Mouse (Mus musculus) midbrain, embryonic 11.5 days (tissue): Measurements from ENCODE around the gene Slc4a1. TPM values are rescaled to one million over a fixed set of nuclear protein-coding genes. Genes with fewer than 3 reads are reported as not detected.

Experiments used
- ATAC-seq: fragments of 200-750 bp; cut with Nextera tagmentation; 2 replicates; pipeline ENCODE4 v1.8.0; 2017; ENCODE audit warnings: moderate TSS enrichment, moderate library complexity; ENCODE audit not compliant: low FRiP score
- DNase-seq: peaks from one replicate; pipeline ENCODE4 v3.0.0; 2015; ENCODE audit warnings: low spot score; ENCODE audit errors: missing footprints
- H3K27ac ChIP-seq: fragments of 300-500 bp; sonication (generic); 2 replicates; pipeline ENCODE4 v1.5.1; 2014; ENCODE audit warnings: low read depth, low read length
- H3K27me3 ChIP-seq: fragments of 300-500 bp; sonication (generic); 2 replicates; pipeline ENCODE4 v1.6.1; 2014; ENCODE audit warnings: mild to moderate bottlenecking, low read length, moderate library complexity, mixed read lengths; ENCODE audit not compliant: control insufficient read depth, insufficient read depth
- H3K36me3 ChIP-seq: fragments of 300-500 bp; sonication (generic); 2 replicates; pipeline ENCODE4 v1.6.1; 2014; ENCODE audit warnings: mild to moderate bottlenecking, low read length, moderate library complexity, mixed read lengths; ENCODE audit not compliant: control insufficient read depth, insufficient read depth
- H3K4me1 ChIP-seq: fragments of 300-500 bp; sonication (generic); 2 replicates; pipeline ENCODE4 v1.6.1; 2014; ENCODE audit warnings: low read length; ENCODE audit not compliant: control insufficient read depth, insufficient read depth
- H3K4me2 ChIP-seq: fragments of 300-500 bp; sonication (generic); 2 replicates; pipeline ENCODE4 v1.6.1; 2014; ENCODE audit warnings: mild to moderate bottlenecking, moderate library complexity
- H3K4me3 ChIP-seq: fragments of 300-500 bp; sonication (generic); 2 replicates; pipeline ENCODE4 v1.5.1; 2014; ENCODE audit warnings: low read depth, low read length
- H3K9ac ChIP-seq: fragments of 300-500 bp; sonication (generic); 2 replicates; pipeline ENCODE4 v1.6.1; 2014; ENCODE audit warnings: low read length
- H3K9me3 ChIP-seq: fragments of 300-500 bp; sonication (generic); 2 replicates; pipeline ENCODE4 v1.6.1; 2016; ENCODE audit warnings: low read length; ENCODE audit not compliant: control insufficient read depth
- WGBS: fragments of 180-500 bp; shearing (Covaris S2); extraction: QIAGEN DNeasy Blood & Tissue Kit; methylation state at CpG from one replicate; pipeline ENCODE4 v1.1.7; 2014; 5-methylcytosine and 5-hydroxymethylcytosine counted together
- polyA plus RNA-seq: library from polyadenylated mRNA; unstranded; fragments of >200 nt; fragmentation: Nextera tagmentation; extraction: Ambion mirVana; gene quantifications from 2 replicates; pipeline ENCODE4 v1.2.1, GENCODE M21; 2014

Gene Slc4a1
- polyA plus RNA-seq, 1 experiment from 2014 or later, result 30.6 TPM

DNA sequence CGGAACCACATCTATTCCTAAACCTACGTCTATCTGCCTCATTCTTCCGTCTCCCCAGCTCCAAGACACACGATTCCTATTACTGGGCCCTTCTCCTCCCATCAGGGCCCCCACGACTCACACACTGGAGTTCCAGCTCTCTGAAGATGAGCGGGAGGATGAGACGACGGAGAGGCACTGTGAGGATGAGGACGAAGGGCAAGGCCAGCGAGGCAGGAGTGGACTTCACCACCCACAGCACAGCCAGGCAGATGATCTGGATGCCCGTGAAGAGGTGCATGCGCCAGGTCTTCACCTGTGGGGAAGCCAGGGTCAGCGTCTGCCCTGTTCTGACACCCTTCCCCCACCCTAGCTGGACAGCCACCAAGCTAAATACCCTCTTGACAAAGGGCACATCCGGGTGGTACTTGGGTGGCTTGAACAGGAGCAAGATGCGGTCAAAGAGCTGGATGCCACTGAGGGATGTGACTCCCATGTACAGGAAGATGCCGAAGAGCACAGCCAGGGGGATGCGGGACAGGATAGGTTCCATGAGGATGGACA, 15.0 kb downstream of the Slc4a1 start:
- Histone ChIP-seq H3K4me1 (no peaks in the 10 kb centered on the region), H3K9ac (no peak overlapping the region), H3K4me3 (no peak overlapping the region), H3K36me3 (no peaks in the 10 kb centered on the region), H3K27ac (no peak overlapping the region), H3K9me3 (no peaks in the 10 kb centered on the region), H3K27me3 (no peaks in the 10 kb centered on the region), H3K4me2 (no peak overlapping the region)
- WGBS, result 89% methylated on average over 17 of the region's 17 CpGs
- DNase-seq (no peak), ATAC-seq (no peak)

DNA sequence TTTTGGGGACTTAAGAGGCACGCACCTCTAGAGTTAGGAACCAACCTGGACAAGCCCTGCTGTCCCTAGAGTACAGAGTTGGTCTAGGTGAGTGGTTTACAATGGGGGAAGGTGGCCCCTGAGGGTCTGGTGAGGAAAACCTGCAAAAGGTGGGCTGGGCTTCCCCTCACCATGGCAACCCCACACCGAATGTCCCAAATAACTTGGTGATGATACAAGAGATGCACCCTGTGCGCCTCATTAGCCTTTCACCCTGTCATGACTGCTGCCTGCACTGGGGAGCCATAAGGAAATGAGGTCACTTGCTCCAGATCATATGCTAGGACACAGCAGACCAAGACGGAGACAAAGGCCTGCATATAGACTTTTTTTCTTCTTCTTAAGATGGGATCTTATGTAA, 15.6 kb downstream of the Slc4a1 start:
- Histone ChIP-seq H3K36me3 (no peaks in the 10 kb centered on the region), H3K9ac (no peak overlapping the region), H3K4me1 (no peaks in the 10 kb centered on the region), H3K4me3 (no peak overlapping the region), H3K27me3 (no peaks in the 10 kb centered on the region), H3K9me3 (no peaks in the 10 kb centered on the region), H3K4me2 (no peak overlapping the region), H3K27ac (no peak overlapping the region)
- WGBS, result 82% methylated on average over 4 of the region's 4 CpGs
- ATAC-seq (no peak), DNase-seq (no peak)

DNA sequence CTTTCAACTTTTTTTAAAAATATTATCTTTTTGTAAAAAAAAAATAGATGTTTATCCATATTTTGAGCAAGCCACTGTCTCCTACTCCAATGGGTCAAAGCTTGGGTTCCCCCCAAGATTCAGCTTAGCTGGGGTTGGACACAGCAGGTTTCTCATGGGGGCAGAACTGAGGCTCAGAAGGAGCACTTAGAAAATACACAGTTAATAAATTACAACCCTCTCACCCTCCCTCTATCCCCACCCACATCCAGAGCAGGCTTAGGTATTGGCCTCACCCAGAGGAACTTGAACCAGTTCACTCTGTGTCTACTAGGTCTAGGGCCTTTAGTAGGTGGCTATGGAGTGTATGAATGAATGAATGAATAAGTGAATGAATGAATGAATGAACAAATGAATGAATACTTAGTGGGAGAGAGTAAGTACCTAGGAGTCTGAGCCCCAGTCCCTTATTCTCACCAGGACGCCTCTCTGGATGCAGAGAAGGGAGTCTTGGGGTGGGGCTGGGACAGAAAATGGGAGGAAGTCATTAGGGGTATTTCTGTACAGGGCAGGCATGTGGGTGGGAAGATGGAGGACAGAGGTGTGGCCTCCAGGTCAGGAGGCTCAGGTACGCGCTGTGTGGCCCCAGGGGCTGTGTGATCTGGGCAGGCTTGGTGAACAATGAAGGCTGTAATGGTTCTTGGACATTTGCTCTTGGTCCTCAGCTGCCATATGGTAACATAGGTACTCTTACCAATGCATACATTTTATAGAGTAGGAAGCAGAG, 16.6 kb downstream of the Slc4a1 start:
- DNase-seq (no peak), ATAC-seq (no peak)
- Histone ChIP-seq H3K27me3 (no peaks in the 10 kb centered on the region), H3K4me1 (no peaks in the 10 kb centered on the region), H3K9me3 (no peaks in the 10 kb centered on the region), H3K4me2 (no peak overlapping the region), H3K4me3 (no peak overlapping the region), H3K9ac (no peak overlapping the region), H3K36me3 (no peaks in the 10 kb centered on the region), H3K27ac (no peak overlapping the region)
- 86% methylated on average over 3 of the region's 3 CpGs for WGBS

DNA sequence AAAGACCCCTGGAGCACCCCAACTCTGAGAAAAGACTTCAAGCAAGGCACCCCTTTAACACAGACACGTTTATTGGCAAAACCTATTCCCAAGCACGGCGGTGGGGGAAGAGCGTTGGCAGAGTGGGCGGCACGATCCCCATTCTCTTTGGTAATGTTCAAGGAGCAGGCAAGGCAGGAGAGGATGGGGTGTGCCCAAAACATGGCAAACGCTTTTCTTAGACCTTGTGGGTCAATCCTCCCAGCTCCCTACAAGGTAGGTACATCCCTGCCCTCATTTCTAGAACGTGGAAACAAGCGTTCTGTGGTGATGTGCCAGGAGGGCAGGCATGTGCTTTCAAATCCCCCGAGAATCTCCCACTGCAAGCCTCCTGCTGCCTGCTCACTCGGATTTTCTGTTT, 17.2 kb downstream of the Slc4a1 start:
- H3K4me3 ChIP-seq, result no peak overlapping the region
- DNase-seq (no peak), ATAC-seq (no peak)
- no peak overlapping the region for H3K9ac ChIP-seq
- H3K27me3 ChIP-seq, result no peaks in the 10 kb centered on the region
- H3K4me1 ChIP-seq, result no peaks in the 10 kb centered on the region
- H3K36me3 ChIP-seq, result no peaks in the 10 kb centered on the region
- H3K27ac ChIP-seq, result no peak overlapping the region
- H3K4me2 ChIP-seq, result no peak overlapping the region
- H3K9me3 ChIP-seq, result no peaks in the 10 kb centered on the region
- 86% methylated on average over 11 of the region's 11 CpGs for WGBS

DNA sequence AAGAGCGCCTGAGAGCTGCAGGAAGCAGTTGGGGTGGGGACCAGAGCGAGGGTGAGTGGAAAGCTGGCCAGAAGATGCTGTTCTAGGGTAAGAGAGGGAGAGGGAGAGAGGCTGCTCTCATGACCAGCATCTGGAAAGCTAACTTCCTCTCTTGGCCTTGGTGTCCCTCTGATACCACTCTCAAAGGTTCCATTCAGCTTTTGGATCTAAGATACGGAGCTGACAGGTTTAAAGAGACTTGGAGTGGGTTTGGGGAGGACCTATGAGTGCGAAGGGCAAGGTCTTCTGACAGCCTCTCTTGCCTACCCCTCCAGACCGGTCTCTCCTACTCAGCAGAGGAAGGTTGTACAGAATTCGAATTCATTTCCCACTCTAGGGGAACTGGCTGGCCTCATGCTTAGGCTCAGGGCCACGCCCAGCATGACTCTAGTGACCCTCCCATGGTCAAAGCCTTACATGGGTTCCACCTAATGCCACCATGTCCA, 17.9 kb downstream of the Slc4a1 start:
- 87% methylated on average over 7 of the region's 7 CpGs for WGBS

GRCm38 (mm10) chr11:102347683-102348082, 18.3 kb downstream of the Slc4a1 start:
- WGBS, result 60% methylated on average over 5 of the region's 5 CpGs
- Histone ChIP-seq H3K27ac (no peak overlapping the region), H3K4me2 (no peak overlapping the region), H3K36me3 (no peaks in the 10 kb centered on the region), H3K9me3 (no peaks in the 10 kb centered on the region), H3K27me3 (no peaks in the 10 kb centered on the region), H3K4me3 (no peak overlapping the region), H3K9ac (no peak overlapping the region), H3K4me1 (no peaks in the 10 kb centered on the region)
- DNase-seq (no peak), ATAC-seq (no peak)

More for the DNA sequence above, 17.9 kb downstream of the Slc4a1 start:
- ATAC-seq (no peak), DNase-seq (no peak)
- H3K27me3 ChIP-seq, result no peaks in the 10 kb centered on the region
- H3K9me3 ChIP-seq, result no peaks in the 10 kb centered on the region
- H3K4me3 ChIP-seq, result no peak overlapping the region
- H3K4me1 ChIP-seq, result no peaks in the 10 kb centered on the region
- no peaks in the 10 kb centered on the region for H3K36me3 ChIP-seq
- H3K27ac ChIP-seq, result no peak overlapping the region
- H3K9ac ChIP-seq, result no peak overlapping the region
- H3K4me2 ChIP-seq, result no peak overlapping the region

- ATAC-seq, result no peak
- Histone ChIP-seq H3K27me3 (no peaks in the 10 kb centered on the region), H3K4me1 (no peaks in the 10 kb centered on the region), H3K9me3 (no peaks in the 10 kb centered on the region), H3K36me3 (no peaks in the 10 kb centered on the region), H3K27ac (no peak overlapping the region), H3K4me3 (no peak overlapping the region), H3K9ac (no peak overlapping the region), H3K4me2 (no peak overlapping the region)
- no peak for DNase-seq
- 66% methylated on average over 5 of the region's 5 CpGs for WGBS
These were observed 19.1 kb downstream of the Slc4a1 start for GRCm38 (mm10) chr11:102346926-102347325.

GRCm38 (mm10) chr11:102344458-102344857, 21.5 kb downstream of the Slc4a1 start:
- no peaks in the 10 kb centered on the region for H3K9me3 ChIP-seq
- 95% methylated on average over 3 of the region's 3 CpGs for WGBS
- ATAC-seq (no peak), DNase-seq (no peak)
- no peaks in the 10 kb centered on the region for H3K4me1 ChIP-seq
- H3K4me2 ChIP-seq, result no peak overlapping the region
- no peak overlapping the region for H3K27ac ChIP-seq
- no peaks in the 10 kb centered on the region for H3K27me3 ChIP-seq
- no peaks in the 10 kb centered on the region for H3K36me3 ChIP-seq
- H3K9ac ChIP-seq, result no peak overlapping the region
- H3K4me3 ChIP-seq, result no peak overlapping the region

DNA sequence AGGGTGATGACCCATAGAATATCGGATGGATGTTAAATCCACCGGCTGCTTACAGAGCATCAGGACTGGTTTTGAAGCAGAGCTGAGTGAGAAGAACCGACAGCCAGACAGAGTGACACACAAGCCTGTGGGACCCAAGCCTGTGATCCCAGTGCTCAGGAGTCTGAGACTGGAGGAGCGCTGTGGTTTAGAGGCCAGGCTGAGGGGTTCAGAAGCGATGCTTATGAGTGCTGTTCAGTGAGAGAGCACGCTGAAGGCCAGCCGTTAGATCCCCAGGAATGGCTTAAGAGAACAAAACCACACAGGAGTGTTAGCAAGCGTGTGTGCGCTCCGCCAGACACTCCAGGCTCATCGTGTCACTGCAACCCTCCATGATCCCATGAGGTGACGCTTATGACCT, 23.3 kb downstream of the Slc4a1 start:
- no peak for DNase-seq
- Histone ChIP-seq H3K4me1 (no peaks in the 10 kb centered on the region), H3K27me3 (no peaks in the 10 kb centered on the region), H3K36me3 (no peaks in the 10 kb centered on the region), H3K4me2 (no peak overlapping the region), H3K27ac (no peak overlapping the region), H3K4me3 (no peak overlapping the region), H3K9ac (no peak overlapping the region), H3K9me3 (no peaks in the 10 kb centered on the region)
- WGBS, result 57% methylated on average over 12 of the region's 12 CpGs
- no peak for ATAC-seq
